Mouse (Mus musculus) kidney, embryonic 14.5 days (tissue): ENCODE data around the gene Gm8369. TPM values are rescaled to one million over a fixed set of nuclear protein-coding genes. Genes with fewer than 3 reads are reported as not detected.

Experiments used
- ATAC-seq: fragments of 200-750 bp; cut with Nextera tagmentation; 2 replicates; pipeline ENCODE4 v1.8.0; 2017; ENCODE audit warnings: moderate number of reproducible peaks, mild to moderate bottlenecking, moderate TSS enrichment, moderate library complexity; ENCODE audit not compliant: low FRiP score, low TSS enrichment
- H3K27ac ChIP-seq: fragments of 300-500 bp; sonication (generic); 2 replicates; pipeline ENCODE4 v1.5.1; 2014; ENCODE audit warnings: low read depth, mild to moderate bottlenecking, low read length, moderate library complexity, mixed read lengths
- H3K27me3 ChIP-seq: fragments of 300-500 bp; sonication (generic); 2 replicates; pipeline ENCODE4 v1.6.1; 2014; ENCODE audit warnings: mild to moderate bottlenecking, low read length; ENCODE audit not compliant: control insufficient read depth, insufficient read depth
- H3K36me3 ChIP-seq: fragments of 300-500 bp; sonication (generic); 2 replicates; pipeline ENCODE4 v1.6.1; 2014; ENCODE audit warnings: low read length, mixed read lengths; ENCODE audit not compliant: control insufficient read depth, insufficient read depth
- H3K4me1 ChIP-seq: fragments of 300-500 bp; sonication (generic); 2 replicates; pipeline ENCODE4 v1.6.1; 2014; ENCODE audit warnings: low read length, mixed read lengths; ENCODE audit not compliant: control insufficient read depth, insufficient read depth
- H3K4me2 ChIP-seq: fragments of 300-500 bp; sonication (generic); replicated peaks from 2 replicates; pipeline ENCODE4 v1.6.1; 2014; ENCODE audit warnings: low read depth, mild to moderate bottlenecking, low read length
- H3K4me3 ChIP-seq: fragments of 300-500 bp; sonication (generic); 2 replicates; pipeline ENCODE4 v1.5.1; 2014; ENCODE audit warnings: mild to moderate bottlenecking, low read length
- H3K9ac ChIP-seq: fragments of 300-500 bp; sonication (generic); 2 replicates; pipeline ENCODE4 v1.6.1; 2014; ENCODE audit warnings: low read depth, mild to moderate bottlenecking, low read length, moderate library complexity
- H3K9me3 ChIP-seq: fragments of 300-500 bp; sonication (generic); 2 replicates; pipeline ENCODE4 v1.6.1; 2016; ENCODE audit warnings: low read length; ENCODE audit not compliant: control insufficient read depth
- WGBS: fragments of 180-500 bp; shearing (Covaris S2); extraction: QIAGEN DNeasy Blood & Tissue Kit; methylation state at CpG from one replicate; pipeline ENCODE4 v1.1.7; 2014; 5-methylcytosine and 5-hydroxymethylcytosine counted together
- polyA plus RNA-seq: library from polyadenylated mRNA; unstranded; fragments of >200 nt; fragmentation: Nextera tagmentation; extraction: Ambion mirVana; gene quantifications from 2 replicates; pipeline ENCODE4 v1.2.1, GENCODE M21; 2014

Gene Gm8369
- polyA plus RNA-seq, 1 experiment from 2014 or later, result not detected

DNA sequence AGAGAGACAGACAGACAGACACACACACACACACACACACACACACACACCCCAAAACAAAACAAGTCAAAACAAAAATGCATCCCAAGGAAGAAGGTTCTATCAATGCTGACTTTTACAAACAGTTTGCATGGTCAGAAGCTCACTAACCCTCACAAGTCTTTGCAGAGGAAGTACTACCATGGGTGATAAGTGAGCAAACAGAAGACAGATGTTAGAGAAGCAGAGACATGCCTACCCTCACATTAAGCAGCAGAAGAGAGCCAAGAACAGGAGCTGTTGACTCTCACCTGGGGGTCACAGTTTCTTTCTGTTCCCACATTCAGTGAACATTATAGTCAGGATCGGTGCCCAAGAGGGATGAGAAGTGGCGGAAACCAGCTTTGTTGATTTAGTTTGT is 6.0 kb upstream of the Gm8369 start:
- Histone ChIP-seq H3K4me2 (no peak overlapping the region), H3K27me3 (no peaks in the 10 kb centered on the region), H3K9me3 (no peaks in the 10 kb centered on the region), H3K36me3 (no peaks in the 10 kb centered on the region), H3K27ac (no peak overlapping the region), H3K4me3 (no peak overlapping the region), H3K9ac (no peak overlapping the region), H3K4me1 (no peaks in the 10 kb centered on the region)
- WGBS, result 92% methylated on average over 2 of the region's 2 CpGs
- no peak for ATAC-seq

DNA sequence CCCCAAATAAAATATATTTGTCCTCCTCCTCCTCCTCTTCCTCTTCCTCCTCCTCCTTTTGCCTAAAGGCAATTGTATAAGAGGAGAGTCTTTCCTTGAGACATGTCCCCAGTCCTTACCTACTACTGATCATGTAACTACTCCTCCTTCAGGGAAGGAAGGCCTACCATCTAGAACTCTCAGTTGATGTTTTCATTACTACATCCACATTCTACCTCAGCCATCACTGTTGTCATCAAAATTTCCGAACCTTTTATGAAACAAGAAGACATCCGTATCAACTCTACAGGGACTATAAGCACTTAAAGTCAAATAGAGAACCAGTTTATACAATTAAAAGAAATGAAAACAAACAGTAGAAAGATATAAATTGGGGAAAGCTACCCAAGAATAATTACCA is 3.1 kb upstream of the Gm8369 start:
- H3K4me1 ChIP-seq, result no peaks in the 10 kb centered on the region
- H3K27ac ChIP-seq, result no peak overlapping the region
- H3K9me3 ChIP-seq, result no peaks in the 10 kb centered on the region
- H3K9ac ChIP-seq, result no peak overlapping the region
- no peak overlapping the region for H3K4me2 ChIP-seq
- no peaks in the 10 kb centered on the region for H3K36me3 ChIP-seq
- WGBS, result 83% methylated on average over 2 of the region's 2 CpGs
- no peak for ATAC-seq
- H3K4me3 ChIP-seq, result no peak overlapping the region
- no peaks in the 10 kb centered on the region for H3K27me3 ChIP-seq

DNA sequence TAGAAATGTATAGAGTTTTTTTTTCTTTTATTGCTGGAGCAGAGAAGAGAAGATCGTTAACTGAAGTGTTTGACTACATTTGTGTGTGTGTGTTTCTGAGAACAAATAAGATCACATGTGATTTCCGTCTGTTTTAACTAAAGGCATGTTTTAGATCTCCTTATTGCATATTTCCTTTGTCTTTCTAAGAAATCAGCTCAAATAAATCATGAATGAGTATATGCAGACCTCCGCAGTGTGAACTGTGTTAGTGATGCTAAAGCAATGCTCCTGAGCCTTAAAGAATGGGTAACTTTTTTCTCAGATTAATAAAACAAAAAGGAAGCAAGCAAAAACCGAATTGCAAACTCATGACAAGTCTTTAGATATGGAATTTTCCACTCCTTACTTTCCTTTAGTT is 1.8 kb upstream of the Gm8369 start:
- no peaks in the 10 kb centered on the region for H3K4me1 ChIP-seq
- H3K4me2 ChIP-seq, result no peak overlapping the region
- H3K4me3 ChIP-seq, result no peak overlapping the region
- 75% methylated on average over 4 of the region's 4 CpGs for WGBS
- no peak overlapping the region for H3K9ac ChIP-seq
- H3K27me3 ChIP-seq, result no peaks in the 10 kb centered on the region
- no peak for ATAC-seq
- H3K27ac ChIP-seq, result no peak overlapping the region
- H3K36me3 ChIP-seq, result no peaks in the 10 kb centered on the region
- H3K9me3 ChIP-seq, result no peaks in the 10 kb centered on the region

DNA sequence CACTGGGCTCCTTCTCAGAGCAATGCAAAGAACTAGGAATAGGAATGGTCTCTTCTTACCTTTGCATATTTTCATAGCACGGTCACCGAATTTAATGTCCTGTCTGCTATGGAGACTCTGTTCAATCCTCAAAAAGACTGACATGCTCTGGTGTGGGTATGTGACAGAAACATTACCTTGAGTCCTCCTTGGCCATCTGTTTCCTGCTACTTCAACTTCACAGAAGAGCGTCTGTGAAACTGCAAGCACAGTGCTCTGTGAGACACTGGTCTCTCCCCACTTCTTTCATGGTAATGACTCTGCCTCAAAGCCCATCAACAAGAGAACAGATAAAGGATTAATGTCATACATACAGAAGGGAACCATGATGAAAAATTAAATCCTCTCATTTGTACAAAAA is 1.4 kb upstream of the Gm8369 start:
- Histone ChIP-seq H3K9ac (no peak overlapping the region), H3K27ac (no peak overlapping the region), H3K4me3 (no peak overlapping the region), H3K4me1 (no peaks in the 10 kb centered on the region), H3K27me3 (no peaks in the 10 kb centered on the region), H3K36me3 (no peaks in the 10 kb centered on the region), H3K4me2 (no peak overlapping the region), H3K9me3 (no peaks in the 10 kb centered on the region)
- WGBS, result 85% methylated on average over 3 of the region's 3 CpGs
- ATAC-seq, result no peak

DNA sequence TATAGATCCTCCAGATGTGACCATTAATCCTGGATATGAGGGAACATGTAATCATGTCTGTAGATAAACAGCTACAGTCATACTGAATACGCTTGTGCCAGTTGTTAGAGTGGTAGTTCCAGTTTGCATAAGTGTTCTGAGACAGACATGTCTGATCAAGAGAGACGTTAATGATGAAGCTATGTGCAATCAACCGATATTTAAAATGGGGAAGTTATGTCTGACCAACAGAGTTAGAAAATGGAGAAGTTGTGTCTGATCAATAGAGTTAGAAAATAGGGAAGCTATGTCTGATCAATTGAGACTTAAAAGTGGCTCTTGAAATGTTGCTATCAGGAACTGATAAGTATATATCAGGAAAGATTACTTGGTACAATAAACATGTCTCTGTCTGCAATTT is 472 bp upstream of the Gm8369 start:
- Histone ChIP-seq H3K36me3 (no peaks in the 10 kb centered on the region), H3K27me3 (no peaks in the 10 kb centered on the region), H3K27ac (no peak overlapping the region), H3K9ac (no peak overlapping the region), H3K4me2 (no peak overlapping the region), H3K4me1 (no peaks in the 10 kb centered on the region), H3K4me3 (no peak overlapping the region), H3K9me3 (no peaks in the 10 kb centered on the region)
- WGBS, result 86% methylated on average over 3 of the region's 3 CpGs
- ATAC-seq, result no peak

DNA sequence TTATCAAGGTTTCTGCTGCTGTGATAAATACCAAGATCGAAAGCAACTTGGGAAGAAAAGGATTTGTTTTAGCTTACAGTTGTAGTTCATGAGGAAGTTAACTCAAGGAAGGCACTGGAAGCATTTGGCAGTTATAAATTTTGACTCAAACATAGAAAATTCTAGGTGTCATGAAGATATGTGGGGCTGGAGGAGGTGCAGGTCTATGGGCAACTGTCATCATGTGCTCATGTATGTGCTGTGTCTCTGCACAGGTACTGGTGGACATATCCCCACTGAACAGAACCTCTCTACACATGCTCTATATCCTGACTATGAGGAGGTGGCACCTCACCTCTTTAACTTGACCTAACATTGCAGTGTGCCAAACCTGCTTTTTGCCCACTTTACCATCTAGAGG is 861 bp downstream of the Gm8369 start:
- Histone ChIP-seq H3K9ac (no peak overlapping the region), H3K27me3 (no peaks in the 10 kb centered on the region), H3K27ac (no peak overlapping the region), H3K4me3 (no peak overlapping the region), H3K4me1 (no peaks in the 10 kb centered on the region), H3K36me3 (no peaks in the 10 kb centered on the region), H3K4me2 (no peak overlapping the region), H3K9me3 (no peaks in the 10 kb centered on the region)
- ATAC-seq, result no peak
- WGBS, result 93% methylated on average over 1 of the region's 1 CpGs

DNA sequence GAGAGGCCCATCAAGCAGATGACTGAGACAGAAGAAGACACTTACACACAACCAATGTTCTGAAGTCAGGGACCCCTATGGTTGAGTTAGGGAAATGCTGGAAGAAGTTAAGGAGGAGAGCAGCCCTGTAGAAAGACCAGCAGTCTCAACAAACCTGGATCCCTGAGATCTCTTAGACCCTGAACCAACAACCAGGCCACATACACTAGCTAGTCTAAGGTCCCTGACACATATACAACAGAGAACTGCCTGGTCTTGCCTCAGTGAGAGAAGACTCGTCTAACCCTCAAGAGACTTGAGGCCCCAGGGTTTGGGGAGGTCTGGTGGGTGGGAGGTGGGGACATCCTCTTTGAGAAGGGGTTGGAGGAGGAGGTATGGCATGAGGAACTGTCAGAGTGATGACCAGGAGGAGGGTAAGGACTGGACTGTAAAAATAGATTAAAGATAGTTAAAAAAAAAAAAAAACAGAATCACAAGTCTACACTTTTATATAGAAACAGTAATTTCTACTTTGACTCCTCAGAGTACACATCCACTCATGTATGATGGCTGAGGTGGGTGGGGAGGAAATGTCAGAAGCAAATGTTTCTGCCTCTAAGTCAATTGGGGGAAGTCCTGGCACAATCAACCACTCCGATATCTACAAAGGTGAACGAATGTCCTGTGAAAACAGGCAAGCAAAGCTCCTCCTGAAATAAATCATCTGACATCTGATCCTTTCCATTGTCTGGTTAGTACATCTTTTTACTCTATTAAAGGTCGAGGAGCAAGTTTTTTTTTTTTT is 5.9 kb downstream of the Gm8369 start:
- no peaks in the 10 kb centered on the region for H3K36me3 ChIP-seq
- no peak overlapping the region for H3K4me2 ChIP-seq
- no peaks in the 10 kb centered on the region for H3K27me3 ChIP-seq
- no peaks in the 10 kb centered on the region for H3K9me3 ChIP-seq
- ATAC-seq, result no peak
- no peaks in the 10 kb centered on the region for H3K4me1 ChIP-seq
- H3K4me3 ChIP-seq, result no peak overlapping the region
- no peak overlapping the region for H3K9ac ChIP-seq
- H3K27ac ChIP-seq, result no peak overlapping the region
- 67% methylated on average over 4 of the region's 4 CpGs for WGBS

DNA sequence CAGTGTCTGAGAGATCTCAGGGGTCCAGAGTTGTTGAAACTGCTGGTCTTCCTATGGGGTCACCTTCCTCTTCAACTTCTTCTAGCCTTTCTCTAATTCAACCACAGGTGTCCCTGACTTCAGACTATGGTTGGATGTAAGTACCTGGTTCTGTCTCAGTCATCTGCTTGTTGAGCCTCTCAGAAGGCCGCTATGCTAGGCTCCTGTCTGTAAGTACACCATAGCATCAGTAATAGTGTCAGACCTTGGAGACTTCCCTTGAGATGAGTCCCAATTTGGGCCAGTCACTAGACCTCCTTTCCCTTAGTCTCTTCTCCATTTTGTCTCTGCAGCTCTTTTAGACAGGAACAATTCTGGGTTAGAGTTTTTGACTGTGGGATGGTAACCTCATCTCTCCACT is 6.9 kb downstream of the Gm8369 start:
- H3K36me3 ChIP-seq, result no peaks in the 10 kb centered on the region
- no peak overlapping the region for H3K27ac ChIP-seq
- no peak overlapping the region for H3K9ac ChIP-seq
- H3K9me3 ChIP-seq, result no peaks in the 10 kb centered on the region
- no peak overlapping the region for H3K4me2 ChIP-seq
- ATAC-seq, result no peak
- H3K4me1 ChIP-seq, result no peaks in the 10 kb centered on the region
- no peaks in the 10 kb centered on the region for H3K27me3 ChIP-seq
- no peak overlapping the region for H3K4me3 ChIP-seq
- WGBS, result 88% methylated on average over 1 of the region's 1 CpGs

DNA sequence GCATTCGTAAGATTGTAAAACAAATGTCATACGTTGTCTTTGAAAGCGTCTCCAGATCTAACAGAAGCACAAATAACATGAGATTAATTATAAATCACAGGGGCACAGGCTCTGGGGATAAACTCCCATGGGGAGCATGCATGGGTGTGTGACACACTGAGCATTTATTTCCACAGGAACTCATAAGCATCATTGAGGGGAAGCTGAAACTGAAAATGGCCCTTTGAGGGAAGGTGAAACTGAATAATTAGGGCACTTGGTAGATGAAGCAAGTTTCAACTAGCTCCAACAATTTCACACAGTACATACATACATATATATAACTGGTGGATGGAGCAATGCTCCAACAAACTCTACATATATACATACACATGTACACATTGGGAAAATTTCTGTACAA is 8.8 kb downstream of the Gm8369 start:
- Histone ChIP-seq H3K9me3 (no peaks in the 10 kb centered on the region), H3K9ac (no peak overlapping the region), H3K4me1 (no peaks in the 10 kb centered on the region), H3K4me3 (no peak overlapping the region), H3K36me3 (no peaks in the 10 kb centered on the region), H3K27ac (no peak overlapping the region), H3K4me2 (no peak overlapping the region), H3K27me3 (no peaks in the 10 kb centered on the region)
- 85% methylated on average over 3 of the region's 3 CpGs for WGBS
- no peak for ATAC-seq
